Mouse (Mus musculus) left cerebral cortex, adult 8-10 months (tissue): ENCODE results near the gene Atp6v0d1. TPM values are rescaled to one million over a fixed set of nuclear protein-coding genes. Genes with fewer than 3 reads are reported as not detected.

Source experiments
- DNase-seq, 2 experiments: peaks; one replicate each; pipeline ENCODE4 v3.0.0; 2022; ENCODE audit warnings: low spot score in 2 of 2
- total RNA-seq, 4 experiments: library from RNA; stranded (reverse); gene quantifications; 2 replicates each; pipeline ENCODE4 v1.2.4; 2022

The Atp6v0d1 gene
- total RNA-seq, 4 experiments from 2014 or later: 297 to 314 (median 303) TPM

GRCm38 (mm10) chr8:105506977-105507376, 58.9 kb downstream of the Atp6v0d1 start:
- DNase-seq: no peak

GRCm38 (mm10) chr8:105504617-105505016, 61.2 kb downstream of the Atp6v0d1 start:
- no peak for DNase-seq

GRCm38 (mm10) chr8:105499787-105500186, 66.1 kb downstream of the Atp6v0d1 start:
- no peak for DNase-seq

- peak; percentile 81 to 90 for DNase-seq
These were observed 69.2 kb downstream of the Atp6v0d1 start, which contains the start of gene Zdhhc1 for GRCm38 (mm10) chr8:105496439-105497180. Zdhhc1 (minus strand) TSS chr8:105496902.

DNA sequence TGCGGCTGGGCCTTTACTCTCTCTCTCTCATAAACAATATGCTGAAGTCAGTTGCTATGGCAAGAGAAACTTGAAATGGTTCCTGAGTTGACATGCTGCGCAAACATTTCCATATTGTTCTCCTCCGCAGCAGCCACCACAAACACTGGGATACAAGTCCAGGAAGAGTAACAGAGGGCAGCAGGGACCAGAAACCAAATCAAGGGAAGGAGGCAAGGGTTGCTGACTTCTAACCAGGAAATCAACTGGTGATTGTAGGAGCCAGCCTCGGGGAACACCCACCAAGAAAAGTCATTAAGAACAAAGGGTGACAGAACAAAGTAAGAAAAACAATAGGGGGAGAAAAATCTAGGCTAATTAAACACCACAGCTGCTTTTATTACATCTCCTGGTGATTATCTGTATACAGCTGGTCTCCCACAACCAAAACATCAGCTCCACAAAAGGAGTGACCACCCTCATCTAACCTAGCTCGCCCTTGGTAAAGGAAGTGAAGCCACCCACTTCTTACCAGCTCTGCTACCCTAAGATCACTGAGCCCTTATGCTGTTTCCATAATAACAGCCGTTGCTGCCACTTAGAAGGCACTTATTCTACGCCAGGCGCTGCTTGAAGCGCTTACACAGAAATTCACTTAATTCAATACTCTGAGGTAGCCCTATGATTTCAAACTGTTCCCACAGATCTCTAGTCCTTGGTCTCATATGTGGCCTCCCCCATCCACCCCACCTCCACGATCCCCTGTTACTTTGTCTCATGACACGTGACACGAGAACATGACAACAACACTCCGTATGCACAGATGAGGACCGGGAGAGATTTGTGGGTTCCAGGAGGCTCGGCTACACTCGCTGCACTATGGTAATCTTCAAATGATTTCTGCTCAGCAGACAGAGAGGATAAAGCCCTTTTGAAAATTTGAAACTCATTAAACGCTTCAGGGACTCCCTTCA, 70.2 kb downstream of the Atp6v0d1 start:
- DNase-seq: no peak

GRCm38 (mm10) chr8:105494566-105494965, 71.3 kb downstream of the Atp6v0d1 start:
- DNase-seq: no peak

DNA sequence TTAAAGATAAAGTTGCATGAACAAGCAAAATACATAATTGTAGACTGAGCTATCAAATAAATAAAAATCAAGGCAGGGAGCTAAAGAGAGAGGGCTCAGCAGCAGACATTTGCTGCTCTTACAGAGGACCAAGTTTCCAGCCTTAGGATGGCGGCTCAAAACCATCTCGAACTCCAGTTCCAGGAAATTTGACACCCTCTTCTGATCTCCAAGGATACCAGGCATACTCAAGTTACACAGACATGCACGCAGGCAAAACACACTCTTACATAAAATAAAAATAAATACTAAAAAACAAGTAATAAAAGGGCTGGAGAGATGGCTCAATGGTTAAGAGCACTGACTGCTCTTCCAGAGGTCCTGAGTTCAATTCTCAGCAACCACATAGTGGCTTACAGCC, 72.4 kb downstream of the Atp6v0d1 start:
- no peak for DNase-seq

GRCm38 (mm10) chr8:105489281-105489680, 76.6 kb downstream of the Atp6v0d1 start:
- DNase-seq: no peak

DNA sequence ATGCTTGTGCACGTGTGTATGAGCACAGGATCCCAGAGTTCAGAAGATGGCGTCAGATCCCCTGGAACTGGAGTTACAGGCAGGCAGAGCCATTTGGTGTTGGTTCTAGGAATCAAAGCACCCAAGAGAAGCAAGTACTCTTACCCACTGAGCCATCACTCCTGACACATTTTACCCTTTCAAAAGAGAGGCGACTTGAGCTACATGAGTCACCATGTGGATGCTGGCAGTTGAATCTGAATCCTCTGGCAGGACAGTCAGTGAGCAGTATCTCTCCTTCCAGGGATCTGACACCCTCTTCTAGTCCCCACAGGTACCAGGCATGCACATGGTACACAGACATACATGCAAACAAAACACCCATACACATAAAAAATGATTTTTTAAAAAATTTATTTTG, 77.8 kb downstream of the Atp6v0d1 start:
- no peak for DNase-seq

- no peak for DNase-seq
These were observed 81.5 kb downstream of the Atp6v0d1 start for GRCm38 (mm10) chr8:105484392-105484791.

- no peak for DNase-seq
These were observed 81.8 kb downstream of the Atp6v0d1 start for GRCm38 (mm10) chr8:105484030-105484368.

DNA sequence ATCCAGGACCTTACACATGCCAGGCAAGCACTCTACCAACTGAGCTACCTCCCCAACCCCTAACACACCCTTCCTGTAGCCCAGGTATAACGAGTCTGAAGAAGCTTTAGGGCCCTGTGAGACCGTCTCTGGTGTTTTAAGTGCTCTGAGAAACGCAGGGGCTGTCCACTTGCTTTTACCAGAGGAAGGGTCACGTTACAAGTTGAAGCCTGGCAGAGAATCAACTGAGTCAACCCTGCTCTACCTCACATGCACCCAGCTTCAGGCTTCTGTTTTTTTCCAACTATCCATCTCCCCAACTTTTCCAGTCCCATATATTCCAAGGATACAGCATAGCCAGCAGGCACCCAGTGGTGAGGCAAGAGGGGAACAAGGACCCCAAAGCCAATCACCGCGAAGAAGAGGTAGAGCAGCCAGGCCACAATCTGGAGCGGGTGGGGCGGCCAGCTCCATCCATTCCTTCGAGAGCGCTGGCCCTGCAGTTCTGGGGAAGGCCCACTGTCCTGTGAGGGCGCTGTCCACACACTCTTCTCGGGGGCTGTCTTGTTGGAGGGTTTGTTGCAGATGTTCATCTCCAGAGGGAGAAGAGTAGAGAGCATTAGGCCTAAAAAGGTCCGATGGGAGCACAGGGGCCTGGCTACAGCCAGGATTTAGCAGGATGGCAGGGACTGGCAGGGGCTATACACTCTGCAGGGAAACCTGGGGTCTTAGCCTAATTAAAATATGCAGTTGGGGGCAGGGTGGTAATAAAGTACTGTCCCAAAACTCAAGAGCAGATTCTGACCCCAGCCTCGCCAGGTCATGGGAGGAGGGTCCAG, 82.4 kb downstream of the Atp6v0d1 start:
- no peak for DNase-seq

- DNase-seq: no peak
These were observed 83.7 kb downstream of the Atp6v0d1 start for GRCm38 (mm10) chr8:105482123-105482522.

GRCm38 (mm10) chr8:105481453-105481852, 84.4 kb downstream of the Atp6v0d1 start:
- no peak for DNase-seq

- DNase-seq: no peak
These were observed 84.8 kb downstream of the Atp6v0d1 start for GRCm38 (mm10) chr8:105481013-105481412.

GRCm38 (mm10) chr8:105477792-105478191, 88.1 kb downstream of the Atp6v0d1 start:
- no peak for DNase-seq

DNA sequence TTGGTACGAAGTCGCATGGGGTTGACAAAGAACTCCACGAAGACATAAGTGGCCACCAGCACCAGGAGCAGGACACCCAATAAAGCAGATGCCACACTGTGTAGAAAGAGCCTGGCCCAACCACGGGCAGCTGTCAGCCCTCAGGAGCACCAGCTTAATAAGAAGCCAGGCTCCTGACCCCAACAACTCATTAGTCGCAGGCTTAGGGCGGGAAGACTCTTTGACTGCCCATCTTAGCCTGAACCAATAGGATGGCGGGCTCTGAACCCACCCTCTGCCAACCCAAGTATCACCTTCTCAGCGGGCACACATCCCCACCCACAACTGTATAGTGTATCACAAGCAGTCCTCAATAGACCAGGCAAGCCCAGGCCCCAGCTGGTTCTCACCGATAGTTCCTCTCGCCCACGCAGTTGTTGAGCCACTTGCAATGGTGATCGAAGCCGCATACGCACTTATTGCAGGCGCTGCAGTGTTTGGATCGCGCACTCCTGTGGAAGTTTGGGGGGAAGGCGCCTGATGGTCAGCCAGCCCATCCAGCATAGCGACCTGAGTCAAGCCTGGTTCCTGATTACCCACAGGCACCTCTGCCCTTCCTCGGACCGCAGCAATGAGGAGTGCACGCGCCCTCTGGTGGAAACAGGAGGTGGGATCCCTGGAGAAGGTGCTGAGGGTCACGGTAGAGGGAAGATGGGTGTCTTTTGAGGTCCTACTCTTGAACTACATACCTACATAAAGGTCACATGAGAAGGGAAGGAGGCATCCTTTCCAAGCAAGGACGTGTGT, 89.0 kb downstream of the Atp6v0d1 start:
- DNase-seq: peak in 1 of 2 experiments; percentile 20

DNA sequence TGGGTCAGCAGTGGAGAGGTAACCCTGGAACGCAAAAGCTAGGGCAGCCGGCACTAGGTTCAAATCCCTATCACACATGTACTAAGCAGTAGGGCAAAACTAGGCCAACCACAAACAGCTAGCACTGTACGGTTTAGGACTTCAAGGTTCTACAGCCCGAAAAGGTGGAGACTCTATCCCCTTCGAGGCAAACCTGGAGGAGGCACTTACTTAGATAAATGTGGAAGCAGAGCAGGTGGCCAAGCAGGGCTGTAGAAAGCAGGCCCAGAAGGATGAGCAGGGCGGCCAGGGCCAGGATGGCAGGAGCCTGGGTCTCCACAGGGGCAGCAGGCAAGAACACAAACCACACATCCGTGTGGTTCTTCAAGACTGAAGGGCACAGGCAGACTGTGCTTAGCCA, 89.7 kb downstream of the Atp6v0d1 start:
- no peak for DNase-seq

- no peak for DNase-seq
These were observed 90.1 kb downstream of the Atp6v0d1 start for GRCm38 (mm10) chr8:105475742-105476141.

GRCm38 (mm10) chr8:105475254-105475653, 90.6 kb downstream of the Atp6v0d1 start:
- no peak for DNase-seq

DNA sequence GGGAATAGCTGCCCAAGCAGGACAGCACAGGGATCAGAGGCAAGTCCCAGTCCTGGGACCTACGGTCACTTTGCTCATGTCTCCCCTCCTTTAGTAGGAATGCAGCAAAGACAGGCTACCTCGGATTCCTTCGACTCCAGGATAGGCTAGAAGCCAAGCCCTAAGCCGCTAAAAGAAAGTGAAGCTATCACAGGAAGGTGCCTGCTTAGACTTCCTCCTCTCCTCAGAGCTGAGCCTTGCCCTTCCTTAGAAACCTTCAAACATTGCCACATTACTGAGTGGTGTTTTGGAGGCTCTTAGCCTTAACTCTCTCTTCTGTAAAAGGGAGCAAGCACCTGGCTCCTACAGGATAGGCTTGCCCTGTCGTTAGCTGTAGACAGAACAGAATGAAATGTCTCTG, 91.2 kb downstream of the Atp6v0d1 start:
- DNase-seq: no peak
